Mouse (Mus musculus) hindbrain, postnatal 0 days (tissue): ENCODE data around the gene Ctsm. TPM values are rescaled to one million over a fixed set of nuclear protein-coding genes. Genes with fewer than 3 reads are reported as not detected.
"Not testable (repeated sequence)": the region's sequence is repeated elsewhere in the genome, so short reads cannot be mapped to it uniquely, and the experiment has no call there.

Experiments
- ATAC-seq: fragments of 200-750 bp; cut with Nextera tagmentation; 2 replicates; pipeline ENCODE4 v1.8.0; 2017; ENCODE audit warnings: mild to moderate bottlenecking, moderate TSS enrichment, moderate library complexity
- DNase-seq: peaks from one replicate; pipeline ENCODE4 v3.0.0-alpha.2; 2015; ENCODE audit warnings: low spot score
- H3K27ac ChIP-seq: fragments of 300-500 bp; sonication (generic); 2 replicates; pipeline ENCODE4 v1.5.1; 2014; ENCODE audit warnings: mild to moderate bottlenecking
- H3K27me3 ChIP-seq: fragments of 300-500 bp; sonication (generic); 2 replicates; pipeline ENCODE4 v1.6.1; 2014; ENCODE audit warnings: low read length, mixed read lengths; ENCODE audit not compliant: insufficient read depth
- H3K36me3 ChIP-seq: fragments of 300-500 bp; sonication (generic); 2 replicates; pipeline ENCODE4 v1.6.1; 2014; ENCODE audit warnings: low read length, mixed read lengths; ENCODE audit not compliant: insufficient read depth
- H3K4me1 ChIP-seq: fragments of 300-500 bp; sonication (generic); 2 replicates; pipeline ENCODE4 v1.6.1; 2014; ENCODE audit warnings: antibody characterized with exemption, low read length, mixed read lengths; ENCODE audit not compliant: insufficient read depth
- H3K4me2 ChIP-seq: fragments of 300-500 bp; sonication (generic); 2 replicates; pipeline ENCODE4 v1.6.1; 2014; ENCODE audit warnings: low read depth, mild to moderate bottlenecking, low read length, moderate library complexity, mixed read lengths
- H3K4me3 ChIP-seq: fragments of 300-500 bp; sonication (generic); 2 replicates; pipeline ENCODE4 v1.5.1; 2014; ENCODE audit warnings: low read length
- H3K9ac ChIP-seq: fragments of 300-500 bp; sonication (generic); replicated peaks from 2 replicates; pipeline ENCODE4 v1.6.1; 2014; ENCODE audit warnings: mild to moderate bottlenecking, low read length, moderate library complexity, mixed read lengths
- H3K9me3 ChIP-seq: fragments of 300-500 bp; sonication (generic); 2 replicates; pipeline ENCODE4 v1.6.1; 2016; ENCODE audit warnings: low read length, mixed read lengths
- CTCF ChIP-seq: IDR thresholded peaks from 2 replicates; pipeline ENCODE4 v1.5.1; 2016; ENCODE audit warnings: antibody characterized with exemption, control low read depth, low read depth
- WGBS: fragments of 180-500 bp; shearing (Covaris S2); extraction: QIAGEN DNeasy Blood & Tissue Kit; methylation state at CpG from one replicate; pipeline ENCODE4 v1.1.7; 2014; 5-methylcytosine and 5-hydroxymethylcytosine counted together
- polyA plus RNA-seq: library from polyadenylated mRNA; unstranded; fragments of >200 nt; fragmentation: Nextera tagmentation; extraction: Ambion mirVana; gene quantifications from 2 replicates; pipeline ENCODE4 v1.2.1, GENCODE M21; 2015
- total RNA-seq: library from RNA; depleted of rRNA; stranded (reverse); fragments of >200 nt; gene quantifications from 2 replicates; pipeline ENCODE4 v1.2.3, GENCODE M21; 2014; rRNA removed

Gene Ctsm
- not detected in 2 replicates for total RNA-seq
- polyA plus RNA-seq: not detected in 2 replicates

- 69% methylated on average over 4 of the region's 4 CpGs for WGBS
- H3K4me3 ChIP-seq: no peak within 1 kb of the TSS
- no peaks in the 10 kb centered on the region for H3K27me3 ChIP-seq
- no peaks in the 10 kb centered on the region for H3K36me3 ChIP-seq
- peaks cover 24% of the 10 kb centered on the region for H3K9me3 ChIP-seq
- DNase-seq: no peak
- no peak for ATAC-seq
- TF ChIP-seq CTCF: no peak
- no peak within 1 kb of the TSS for H3K27ac ChIP-seq
- H3K4me2 ChIP-seq: no peak within 1 kb of the TSS
- no peaks in the 10 kb centered on the region for H3K4me1 ChIP-seq
- no peak within 1 kb of the TSS for H3K9ac ChIP-seq
Observed at GRCm38 (mm10) chr13:61541631-61542030, at the start of gene Ctsm. Gene Ctsm, minus strand, starts transcription at chr13:61541839.

GRCm38 (mm10) chr13:61570027-61570426, 28.4 kb upstream of the Ctsm start, which contains the start of gene Cts3:
Gene Cts3, minus strand, starts transcription at chr13:61570127.
- no peak for ATAC-seq
- no peak for DNase-seq

GRCm38 (mm10) chr13:61568074-61568473, 26.4 kb upstream of the Ctsm start, which contains the start of gene Gm49352:
Gene Gm49352, minus strand, starts transcription at chr13:61568174.
- not testable (repeated sequence) for H3K4me2 ChIP-seq, H3K27me3 ChIP-seq, DNase-seq, H3K27ac ChIP-seq, ATAC-seq, H3K36me3 ChIP-seq, H3K4me1 ChIP-seq, H3K4me3 ChIP-seq, H3K9ac ChIP-seq
- WGBS: 28% methylated on average over 1 of the region's 1 CpGs
- H3K9me3 ChIP-seq: peaks cover 21% of the 10 kb centered on the region; the same call in 1 of the 2 replicates

More at GRCm38 (mm10) chr13:61570027-61570426, 28.4 kb upstream of the Ctsm start, which contains the start of gene Cts3:
- TF ChIP-seq CTCF: no peak
- H3K27ac ChIP-seq: no peak within 1 kb of the TSS
- no peak within 1 kb of the TSS for H3K4me3 ChIP-seq
- no peaks in the 10 kb centered on the region for H3K36me3 ChIP-seq
- H3K4me2 ChIP-seq: no peak within 1 kb of the TSS
- H3K27me3 ChIP-seq: no peaks in the 10 kb centered on the region
- no peaks in the 10 kb centered on the region for H3K4me1 ChIP-seq
- peaks cover 21% of the 10 kb centered on the region; the same call in 1 of the 2 replicates for H3K9me3 ChIP-seq
- no peak within 1 kb of the TSS for H3K9ac ChIP-seq

Other genes with a start within 250 kb of the Ctsm start
- gene Cts7, start 183.6 kb downstream of the Ctsm start, total RNA-seq: not detected in 2 replicates
- gene Cts7, start 183.6 kb downstream of the Ctsm start, polyA plus RNA-seq: not detected in 2 replicates
- not detected in 2 replicates for gene Gm49352, start 26.3 kb upstream of the Ctsm start, total RNA-seq
- gene Gm49352, start 26.3 kb upstream of the Ctsm start, polyA plus RNA-seq: not detected in 2 replicates
- gene Cts3, start 28.3 kb upstream of the Ctsm start, total RNA-seq: not detected in 2 replicates
- gene Cts3, start 28.3 kb upstream of the Ctsm start, polyA plus RNA-seq: not detected in 2 replicates